Mouse (Mus musculus) MEL (cell line): ENCODE data around the gene Prm1. TPM values are rescaled to one million over a fixed set of nuclear protein-coding genes. Genes with fewer than 3 reads are reported as not detected.
A peak's percentile ranks its signal among the peaks of the same experiment; 100 is the strongest.

Source experiments
- DNase-seq: peaks from one replicate; pipeline ENCODE4 v3.0.0; 2011; ENCODE audit warnings: low read depth, low spot score
- H3K27ac ChIP-seq: 2 replicates; pipeline ENCODE4 v1.5.1; 2012; ENCODE audit warnings: low read depth, mild to moderate bottlenecking, control low read depth, low read length, moderate library complexity; ENCODE audit not compliant: control insufficient read depth
- H3K27me3 ChIP-seq, 2 experiments: fragments of 150-350 bp in 1 of 2; sonication (generic) in 1 of 2; 2 replicates each; pipeline ENCODE4 v1.6.1; 2012; ENCODE audit warnings: low read length in 2 of 2, mild to moderate bottlenecking in 2 of 2, improper control_type of control experiment in 1 of 2, moderate library complexity in 1 of 2; ENCODE audit not compliant: insufficient read depth in 2 of 2, control insufficient read depth in 1 of 2
- H3K36me3 ChIP-seq, 2 experiments: 2 replicates each; pipeline ENCODE4 v1.6.1; 2012 to 2014; ENCODE audit warnings: low read length in 2 of 2, improper control_type of control experiment in 1 of 2, inconsistent platforms in 1 of 2, mild to moderate bottlenecking in 1 of 2; ENCODE audit not compliant: insufficient read depth in 2 of 2, control insufficient read depth in 1 of 2
- H3K4me1 ChIP-seq, 2 experiments: fragments of 150-350 bp in 1 of 2; sonication (generic) in 1 of 2; 2 replicates each; pipeline ENCODE4 v1.6.1; 2012; ENCODE audit warnings: low read length in 2 of 2, improper control_type of control experiment in 1 of 2, mild to moderate bottlenecking in 1 of 2; ENCODE audit not compliant: insufficient read depth in 2 of 2, control insufficient read depth in 1 of 2
- H3K4me3 ChIP-seq, 2 experiments: fragments of 150-350 bp in 1 of 2; sonication (generic) in 1 of 2; 2 replicates each; pipeline ENCODE4 v1.5.1; 2012; ENCODE audit warnings: low read depth in 2 of 2, low read length in 2 of 2, mild to moderate bottlenecking in 2 of 2, moderate library complexity in 2 of 2, control low read depth in 1 of 2, improper control_type of control experiment in 1 of 2; ENCODE audit not compliant: control insufficient read depth in 1 of 2, insufficient read depth in 1 of 2
- H3K79me2 ChIP-seq: 2 replicates; pipeline ENCODE4 v1.6.1; 2012; ENCODE audit warnings: mild to moderate bottlenecking, low read length, moderate library complexity; ENCODE audit not compliant: control insufficient read depth, poor library complexity, insufficient read depth
- H3K9ac ChIP-seq: 2 replicates; pipeline ENCODE4 v1.6.1; 2012; ENCODE audit warnings: low read depth, mild to moderate bottlenecking, control low read depth, low read length, moderate library complexity; ENCODE audit not compliant: control insufficient read depth, poor library complexity, severe bottlenecking
- H3K9me3 ChIP-seq: fragments of 150-350 bp; sonication (generic); replicated peaks from 2 replicates; pipeline ENCODE4 v1.6.1; 2012; ENCODE audit warnings: mild to moderate bottlenecking, low read length, improper control_type of control experiment, moderate library complexity; ENCODE audit not compliant: insufficient read depth
- GABPA ChIP-seq: IDR thresholded peaks from 2 replicates; pipeline ENCODE4 v1.6.1; 2012; ENCODE audit warnings: low read depth, mild to moderate bottlenecking, inconsistent platforms, low read length, improper control_type of control experiment, moderate library complexity
- GATA1 ChIP-seq: IDR thresholded peaks from 2 replicates; pipeline ENCODE4 v1.6.1; 2011; ENCODE audit warnings: low read depth, low read length, improper control_type of control experiment
- HCFC1 ChIP-seq: IDR thresholded peaks from 2 replicates; pipeline ENCODE4 v1.6.1; 2012; ENCODE audit warnings: low read depth, mild to moderate bottlenecking, inconsistent platforms, low read length, improper control_type of control experiment, moderate library complexity
- KAT2A ChIP-seq: conservative IDR thresholded peaks from 2 replicates; pipeline ENCODE4 v1.6.1; 2012; ENCODE audit warnings: low read depth, low read length, improper control_type of control experiment, inconsistent platforms
- MAZ ChIP-seq: IDR thresholded peaks from 2 replicates; pipeline ENCODE4 v1.6.1; 2012; ENCODE audit warnings: low read depth, mild to moderate bottlenecking, inconsistent platforms, low read length, improper control_type of control experiment
- NELFE ChIP-seq: IDR thresholded peaks from 2 replicates; pipeline ENCODE4 v1.6.1; 2011; ENCODE audit warnings: low read depth, low read length, improper control_type of control experiment
- NRF1 ChIP-seq: IDR thresholded peaks from 2 replicates; pipeline ENCODE4 v1.6.1; 2014; ENCODE audit warnings: low read depth, mild to moderate bottlenecking, inconsistent platforms, low read length, improper control_type of control experiment, moderate library complexity; ENCODE audit not compliant: poor library complexity, insufficient read depth, severe bottlenecking
- POLR2A ChIP-seq, 2 experiments: IDR thresholded peaks; 2 replicates each; pipeline ENCODE4 v1.6.1; 2011 to 2012; ENCODE audit warnings: low read length in 2 of 2, mild to moderate bottlenecking in 2 of 2, control low read depth in 1 of 2, improper control_type of control experiment in 1 of 2, low read depth in 1 of 2, moderate library complexity in 1 of 2; ENCODE audit not compliant: control insufficient read depth in 1 of 2, insufficient read depth in 1 of 2, poor library complexity in 1 of 2
- POLR2AphosphoS2 ChIP-seq: IDR thresholded peaks from 2 replicates; pipeline ENCODE4 v1.6.1; 2011; ENCODE audit warnings: low read length, improper control_type of control experiment
- POLR2AphosphoS5 ChIP-seq: IDR thresholded peaks from 2 replicates; pipeline ENCODE4 v1.6.1; 2012; ENCODE audit warnings: low read depth, borderline replicate concordance, mild to moderate bottlenecking, inconsistent platforms, low read length, moderate library complexity, mixed read lengths
- RAD21 ChIP-seq: IDR thresholded peaks from 2 replicates; pipeline ENCODE4 v1.6.1; 2011; ENCODE audit warnings: mild to moderate bottlenecking, low read depth, low read length, improper control_type of control experiment
- RCOR1 ChIP-seq: IDR thresholded peaks from 2 replicates; pipeline ENCODE4 v1.6.1; 2012; ENCODE audit warnings: low read depth, mild to moderate bottlenecking, inconsistent platforms, low read length, improper control_type of control experiment
- SIN3A ChIP-seq: IDR thresholded peaks from 2 replicates; pipeline ENCODE4 v1.6.1; 2012; ENCODE audit warnings: low read length, improper control_type of control experiment, inconsistent platforms
- SMC3 ChIP-seq: IDR thresholded peaks from 2 replicates; pipeline ENCODE4 v1.6.1; 2011; ENCODE audit warnings: low read depth, low read length, improper control_type of control experiment
- TBP ChIP-seq: IDR thresholded peaks from 2 replicates; pipeline ENCODE4 v1.8.0; 2011; ENCODE audit warnings: low read depth, low read length, improper control_type of control experiment
- USF2 ChIP-seq, 2 experiments: IDR thresholded peaks; 2 replicates each; pipeline ENCODE4 v1.6.1; 2011 to 2012; ENCODE audit warnings: improper control_type of control experiment in 2 of 2, low read length in 2 of 2, borderline replicate concordance in 1 of 2, inconsistent platforms in 1 of 2, low read depth in 1 of 2, mild to moderate bottlenecking in 1 of 2; ENCODE audit not compliant: insufficient read depth in 1 of 2
- ZC3H11A ChIP-seq: IDR thresholded peaks from 2 replicates; pipeline ENCODE4 v1.6.1; 2012; ENCODE audit warnings: low read depth, mild to moderate bottlenecking, inconsistent platforms, low read length, improper control_type of control experiment
- ZMIZ1 ChIP-seq: IDR thresholded peaks from 2 replicates; pipeline ENCODE4 v1.6.1; 2012; ENCODE audit warnings: low read depth, mild to moderate bottlenecking, inconsistent platforms, low read length, improper control_type of control experiment, moderate library complexity
- polyA plus RNA-seq, 2 experiments: library from polyadenylated mRNA; stranded (reverse) in 1 of 2; unstranded in 1 of 2; fragments of >175 nt in 1 of 2; fragments of >200 nt in 1 of 2; gene quantifications; 2 replicates each; pipeline versions ENCODE4 v1.2.1 to v1.2.4; 2012; ENCODE audit warnings: low replicate concordance in 2 of 2, low read depth in 1 of 2; ENCODE audit not compliant: insufficient read length in 2 of 2, insufficient read depth in 1 of 2, missing spikeins in 1 of 2
- total RNA-seq: library from RNA; depleted of rRNA; stranded (reverse); fragments of 300-350 nt; gene quantifications from 2 replicates; pipeline ENCODE4 v1.2.3, GENCODE M21; 2012

The Prm1 gene
- total and polyA plus RNA-seq, 3 experiments, result not detected

- no peak overlapping the region for H3K27ac ChIP-seq
These were observed 33.0 kb upstream of the Prm1 start for GRCm38 (mm10) chr16:10838487-10839245.

GRCm38 (mm10) chr16:10837903-10838302 lies 32.3 kb upstream of the Prm1 start:
- H3K9me3 ChIP-seq, result no peaks in the 10 kb centered on the region
- H3K27ac ChIP-seq, result no peak overlapping the region
- H3K9ac ChIP-seq, result no peak overlapping the region
- TF ChIP-seq ZC3H11A (no peak), GATA1 (no peak)
- no peak for DNase-seq
- H3K27me3 ChIP-seq, result no peaks in the 10 kb centered on the region
- H3K4me3 ChIP-seq, result no peak overlapping the region
- no peaks in the 10 kb centered on the region; the same call in 1 of the 2 replicates for H3K79me2 ChIP-seq
- peaks cover 0 to 5% of the 10 kb centered on the region in 2 experiments; a peak in 2 of 4 replicates for H3K36me3 ChIP-seq
- peaks cover 0 to 8% of the 10 kb centered on the region in 2 experiments; a peak in 2 of 4 replicates for H3K4me1 ChIP-seq

More at GRCm38 (mm10) chr16:10838487-10839245, 33.0 kb upstream of the Prm1 start:
- H3K4me3 ChIP-seq, result no peak overlapping the region
- TF ChIP-seq POLR2A (IDR thresholded peaks at IDR 0.05; ENCODE audit: control insufficient read depth in 1 of 2, insufficient read depth in 1 of 2, low read depth in 1 of 2, low read length in 2 of 2, poor library complexity in 1 of 2) (no peak), POLR2AphosphoS5 (no peak), GABPA (no peak), ZMIZ1 (no peak), RAD21 (no peak), TBP (no peak), NRF1 (no peak), MAZ (no peak), HCFC1 (no peak), KAT2A (no peak), RCOR1 (no peak), POLR2AphosphoS2 (no peak), NELFE (no peak), SMC3 (no peak), USF2 (IDR thresholded peaks at IDR 0.05; ENCODE audit: borderline replicate concordance in 1 of 2, insufficient read depth in 1 of 2, low read depth in 1 of 2, low read length in 2 of 2) (no peak), SIN3A (no peak), ZC3H11A (no peak)
- no peaks in the 10 kb centered on the region for H3K27me3 ChIP-seq
- H3K9me3 ChIP-seq, result no peaks in the 10 kb centered on the region
- peaks cover 0 to 5% of the 10 kb centered on the region in 2 experiments; a peak in 2 of 4 replicates for H3K36me3 ChIP-seq
- H3K9ac ChIP-seq, result no peak overlapping the region
- H3K79me2 ChIP-seq, result no peaks in the 10 kb centered on the region; the same call in 1 of the 2 replicates
- peak; percentile 42 for DNase-seq
- H3K4me1 ChIP-seq, result peaks cover 0 to 13% of the 10 kb centered on the region in 2 experiments; a peak in 2 of 4 replicates
